Mouse (Mus musculus) cortical plate, adult 2 months (tissue): ENCODE measurements around the gene Atp6v0d1.

Experiments
- CTCF ChIP-seq: fragments of 200-500 bp; IDR thresholded peaks from 2 replicates; pipeline ENCODE4 v1.5.1; 2011; ENCODE audit warnings: mild to moderate bottlenecking, control low read depth, low read length; ENCODE audit not compliant: insufficient read depth; ENCODE audit errors: extremely low read depth
- POLR2A ChIP-seq: fragments of 200-500 bp; IDR thresholded peaks from 2 replicates; pipeline ENCODE4 v1.6.1; 2011; ENCODE audit warnings: mild to moderate bottlenecking, low read length, control low read depth; ENCODE audit not compliant: insufficient read depth; ENCODE audit errors: extremely low read depth

GRCm38 (mm10) chr8:105546384-105547350 is 19.2 kb downstream of the Atp6v0d1 start:
- TF ChIP-seq CTCF (no peak), POLR2A (no peak)
